Mouse (Mus musculus) fibroblast of lung, adult 2 months (primary cell): ENCODE measurements around the gene Ncam1.

Experiments
- DNase-seq: peaks from one replicate; pipeline ENCODE4 v3.0.0-alpha.2; 2011; ENCODE audit warnings: low read depth

Ncam1 gene

DNA sequence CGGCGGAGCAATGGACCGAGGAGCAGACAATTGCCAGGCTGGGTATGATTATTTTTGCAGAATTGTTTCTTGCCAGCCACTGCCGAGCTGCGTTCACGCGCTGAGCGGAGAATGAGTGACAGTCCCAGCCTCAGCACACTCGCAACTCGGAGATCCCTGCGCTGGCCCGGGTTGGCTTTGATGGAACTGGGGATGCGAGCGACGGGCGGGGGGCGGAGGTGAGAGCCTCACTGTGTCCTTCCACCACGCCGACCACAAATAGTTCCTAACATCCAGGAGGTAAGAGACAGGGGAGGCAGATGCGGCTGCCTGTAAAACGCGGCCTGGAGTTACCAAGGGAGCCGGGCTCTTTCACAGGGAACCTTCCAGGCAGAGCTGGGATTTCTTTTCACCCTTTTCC is at the start of gene Ncam1:
Gene Ncam1 (minus strand): TSS at position 120 of the 400 bp plus-strand sequence.
- peak; percentile 75 for DNase-seq

DNA sequence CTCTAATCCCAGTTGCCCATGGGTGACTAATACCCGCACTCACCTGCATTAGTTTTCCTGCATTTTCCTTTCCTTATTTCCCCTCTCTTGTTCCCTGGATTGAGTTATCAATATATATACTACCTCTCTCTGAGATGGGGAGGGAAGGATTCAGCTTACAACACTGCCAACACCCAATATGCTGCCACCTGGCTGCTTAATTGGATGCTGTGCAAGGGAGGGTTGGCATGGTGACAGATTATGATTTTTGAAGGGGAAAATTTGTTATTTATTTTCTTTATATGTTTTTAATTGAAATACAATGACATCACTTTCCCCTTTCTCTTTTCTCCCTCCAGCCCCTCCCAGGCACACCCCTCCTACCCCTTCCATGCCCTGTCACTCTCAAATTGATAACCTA is 35.3 kb upstream of the Ncam1 start:
- no peak for DNase-seq

DNA sequence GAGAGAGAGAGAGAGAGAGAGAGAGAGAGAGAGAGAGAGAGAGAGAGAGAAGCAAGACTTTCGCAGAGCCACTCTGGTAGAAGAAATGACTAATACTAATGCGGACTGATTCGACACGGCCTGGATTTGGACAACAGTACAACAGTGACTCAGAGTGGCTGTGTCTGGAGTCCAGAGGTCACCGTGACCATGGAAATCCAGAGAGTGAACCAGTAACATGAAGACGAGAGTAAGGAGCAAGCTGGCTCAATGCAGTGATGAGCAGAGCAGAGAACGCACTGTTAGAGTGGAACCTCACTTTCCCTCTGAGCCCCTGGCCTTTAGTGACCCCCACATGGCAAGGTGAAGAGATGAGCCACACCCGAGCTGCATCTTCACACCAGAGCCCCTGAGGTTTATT is 28.9 kb upstream of the Ncam1 start:
- DNase-seq: no peak

DNA sequence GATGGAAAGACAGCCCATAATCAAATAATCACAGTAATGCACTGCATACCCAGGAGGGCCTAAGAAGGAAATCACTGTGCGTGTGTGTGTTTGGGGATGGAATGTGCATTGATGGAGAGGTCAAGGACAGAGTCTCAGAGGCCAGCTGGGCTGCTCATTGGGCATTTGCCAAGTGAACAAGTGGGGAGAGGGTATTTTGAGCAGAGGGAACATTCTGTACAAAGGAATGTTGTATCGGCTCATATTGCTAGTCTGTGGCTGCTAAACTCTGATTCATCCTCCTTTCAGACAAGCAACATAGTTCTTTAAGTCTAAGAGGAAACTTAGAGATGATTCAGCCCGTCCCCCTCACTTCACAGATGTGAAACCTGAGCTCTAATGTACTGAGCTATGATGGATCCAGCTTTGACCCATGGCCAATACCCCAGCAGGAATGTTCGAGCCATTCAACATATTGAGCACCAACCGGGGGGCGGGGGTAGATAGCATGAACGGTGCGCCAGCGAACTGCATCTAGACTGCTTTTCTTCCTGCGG is 17.5 kb upstream of the Ncam1 start:
- DNase-seq: peak; percentile 46

DNA sequence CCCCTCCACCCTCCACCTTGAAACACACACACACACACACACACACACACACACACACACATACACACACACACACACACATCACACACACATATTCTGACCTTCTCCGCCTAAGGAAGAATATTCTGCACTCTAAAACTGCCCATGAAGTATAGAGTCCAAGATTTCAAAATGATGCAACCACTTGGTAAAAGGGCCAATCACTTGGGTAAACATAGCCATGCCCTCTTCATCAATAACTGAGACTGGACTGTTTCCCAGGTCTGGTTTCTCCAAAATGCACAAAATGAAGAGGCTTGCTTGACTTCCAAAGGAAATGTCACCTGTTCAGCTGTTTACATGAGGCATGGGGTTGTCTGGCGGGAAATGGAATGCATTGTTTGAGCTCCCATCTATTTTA is 15.7 kb upstream of the Ncam1 start:
- DNase-seq: no peak

DNA sequence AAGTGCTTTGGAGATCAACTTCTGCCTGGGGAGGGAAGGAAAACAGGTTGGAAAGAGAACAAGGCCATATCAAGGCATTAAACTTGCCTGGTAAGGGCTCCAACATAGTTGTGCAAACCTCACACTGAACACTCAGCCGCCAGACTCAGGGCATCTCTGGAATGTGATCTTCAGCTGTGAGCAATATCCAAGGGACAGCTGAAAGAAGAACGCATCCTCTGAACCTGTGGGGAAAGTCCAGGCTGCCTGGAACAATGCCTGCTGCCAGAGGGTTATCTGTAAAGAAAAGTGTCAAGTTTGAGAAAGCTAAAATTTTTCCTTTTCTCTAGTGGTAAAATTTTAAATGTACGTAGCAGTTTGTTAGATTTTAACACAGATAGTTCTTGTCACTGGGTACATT is 4.5 kb upstream of the Ncam1 start:
- DNase-seq: no peak

DNA sequence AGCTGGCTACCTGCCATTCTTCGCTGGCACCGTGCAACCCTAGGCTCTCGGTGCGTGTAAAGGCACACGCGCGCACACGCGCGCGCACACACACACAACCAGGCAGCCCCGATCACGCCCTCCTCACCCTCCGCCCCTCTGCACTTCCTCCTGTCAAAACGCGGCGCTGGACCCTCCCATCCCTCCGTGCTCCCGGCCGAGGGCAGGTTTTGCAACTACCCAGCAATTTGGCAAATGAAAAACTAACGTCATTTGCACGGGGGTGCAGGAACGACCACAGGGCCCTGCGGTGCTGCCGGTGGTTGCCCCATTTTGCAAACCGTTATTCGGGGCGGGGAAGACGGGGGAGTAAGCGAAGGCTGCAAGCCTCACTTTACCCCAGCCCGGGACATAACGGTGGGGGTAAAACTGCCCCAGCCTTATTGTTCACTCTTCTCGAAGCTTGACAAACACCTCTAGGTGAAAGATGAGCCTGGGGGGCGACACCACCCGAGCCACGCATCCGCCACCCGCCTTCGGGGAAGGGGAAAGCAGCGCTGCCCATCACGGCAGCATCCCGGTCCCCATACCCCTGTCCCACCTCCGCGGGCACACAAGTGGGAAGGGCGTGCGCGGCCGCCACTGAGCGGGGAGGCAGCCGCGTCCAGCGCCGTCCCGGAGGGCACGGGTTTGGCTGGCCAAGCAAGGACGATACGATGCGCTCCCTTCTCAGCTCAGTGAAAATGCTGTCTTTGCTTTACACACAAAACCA is 729 bp downstream of the Ncam1 start:
- no peak for DNase-seq

DNA sequence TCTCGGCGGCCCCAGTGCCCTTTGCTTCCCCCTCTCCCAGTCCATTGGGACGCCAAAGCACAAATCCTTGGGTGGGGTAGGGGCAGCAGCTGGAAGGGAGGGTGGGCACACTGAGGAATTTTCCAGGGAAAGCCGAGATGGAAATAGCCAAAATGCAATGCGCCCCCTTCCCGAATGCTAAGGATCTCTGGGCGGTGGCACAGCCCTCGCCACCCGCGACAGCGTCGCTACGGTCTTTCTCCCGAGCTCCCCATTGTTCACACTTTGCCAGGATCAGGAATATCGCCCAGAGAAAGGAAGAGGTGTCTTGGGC is 1.3 kb downstream of the Ncam1 start:
- DNase-seq: no peak

DNA sequence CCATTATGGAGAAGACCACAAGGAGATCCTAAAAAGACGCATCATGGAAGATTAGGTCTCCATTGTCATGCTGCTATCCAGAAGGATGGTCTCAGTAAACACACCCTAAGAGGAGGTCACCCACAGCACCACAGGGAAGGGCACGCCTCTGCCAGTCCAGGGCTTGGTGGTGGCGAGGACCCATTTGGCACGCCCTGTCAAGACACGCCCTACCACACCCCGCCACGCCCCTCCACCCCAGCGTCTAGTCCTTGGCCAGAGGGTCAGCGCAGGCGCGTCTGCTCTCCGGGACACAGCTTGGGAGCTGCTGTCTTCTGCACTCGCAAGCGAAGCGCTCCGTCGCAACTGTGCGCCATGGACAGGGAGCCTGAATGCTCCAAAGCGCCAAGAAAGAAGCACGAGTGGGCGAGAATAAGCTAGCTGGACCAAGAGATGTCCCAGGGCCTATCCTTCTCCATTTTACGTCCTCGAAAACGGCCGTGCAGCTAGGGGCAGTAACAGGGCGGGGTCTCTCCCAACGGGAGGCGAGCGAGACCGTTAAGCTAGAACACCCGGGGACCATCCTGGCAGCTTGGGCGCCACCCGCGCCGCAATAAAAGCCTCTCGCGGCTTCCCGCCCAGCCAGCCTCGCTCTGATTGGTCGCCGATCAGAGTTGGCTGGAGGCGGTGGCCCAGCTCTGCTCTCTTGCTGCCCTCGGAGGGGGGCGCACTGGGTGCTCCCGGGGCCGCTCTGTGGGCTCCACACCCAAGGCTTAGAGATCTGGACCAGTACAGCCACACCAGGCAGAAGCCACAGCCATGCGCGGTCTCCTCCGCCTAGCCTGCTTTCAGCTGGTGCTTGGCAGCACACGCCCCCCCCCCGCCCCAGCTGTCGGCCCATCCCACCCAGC is 1.9 kb downstream of the Ncam1 start:
- no peak for DNase-seq

DNA sequence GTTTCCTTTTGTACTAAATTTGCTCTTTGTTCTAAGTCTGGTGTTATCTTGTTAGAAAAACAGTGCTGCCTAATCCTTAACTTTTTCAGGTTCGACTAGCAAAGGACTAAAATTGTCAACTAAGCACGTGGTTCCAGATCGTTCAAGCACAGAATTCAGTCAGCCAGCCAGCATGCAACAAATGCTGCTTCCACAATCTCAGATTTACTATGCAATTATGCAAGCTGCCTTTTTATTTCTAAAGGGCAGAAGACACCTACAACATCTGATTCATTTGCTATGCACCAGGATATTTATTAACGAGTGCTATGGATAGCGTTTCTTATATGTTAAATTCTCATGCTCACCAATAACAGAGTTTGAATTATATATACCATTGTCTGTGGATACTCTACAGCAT is 2.8 kb downstream of the Ncam1 start:
- no peak for DNase-seq

DNA sequence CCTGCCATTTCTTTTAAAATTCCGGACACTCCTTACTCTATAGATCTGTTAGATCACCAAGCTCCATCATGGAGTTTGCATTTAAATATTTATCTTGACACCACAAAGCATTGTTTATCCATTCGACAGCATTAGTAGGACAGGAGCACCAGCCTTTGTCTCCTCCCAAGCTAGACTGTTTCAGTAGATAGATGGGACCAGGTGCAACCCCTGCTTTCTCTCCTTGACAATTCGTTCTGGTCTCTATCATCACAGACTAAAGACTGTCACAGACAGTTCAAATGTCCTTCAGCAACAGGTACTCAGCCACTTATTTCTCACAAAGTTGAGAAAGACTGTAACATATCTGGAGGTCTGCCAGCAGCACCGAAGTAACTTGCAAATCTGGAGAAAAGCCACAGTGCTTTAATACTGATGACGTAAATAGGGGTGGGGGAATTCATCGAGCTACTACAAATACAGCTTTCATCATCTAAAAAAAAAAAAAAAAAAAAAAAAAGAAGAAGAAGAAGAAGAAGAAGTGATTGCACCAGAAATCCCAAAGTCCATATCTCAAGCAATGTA is 4.7 kb downstream of the Ncam1 start:
- DNase-seq: no peak

DNA sequence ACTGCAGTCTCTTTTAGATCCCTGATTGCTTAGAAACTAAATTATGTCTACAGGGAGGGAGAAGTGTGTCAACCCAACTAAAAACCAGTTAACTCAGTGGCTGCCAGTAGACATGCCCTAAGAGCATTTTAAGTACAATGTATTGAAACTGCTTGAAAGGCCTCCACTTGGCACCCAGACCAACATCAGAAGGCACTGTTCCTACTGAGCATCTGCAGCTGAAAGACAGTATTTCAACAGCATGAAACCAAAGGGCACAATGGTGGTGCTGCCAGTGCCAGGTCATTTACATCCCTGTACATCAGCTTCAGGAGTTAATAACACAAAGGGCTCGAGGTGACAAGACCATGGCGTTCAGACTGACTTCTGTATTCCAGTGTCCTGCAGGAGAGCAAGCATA is 5.5 kb downstream of the Ncam1 start:
- DNase-seq: no peak

DNA sequence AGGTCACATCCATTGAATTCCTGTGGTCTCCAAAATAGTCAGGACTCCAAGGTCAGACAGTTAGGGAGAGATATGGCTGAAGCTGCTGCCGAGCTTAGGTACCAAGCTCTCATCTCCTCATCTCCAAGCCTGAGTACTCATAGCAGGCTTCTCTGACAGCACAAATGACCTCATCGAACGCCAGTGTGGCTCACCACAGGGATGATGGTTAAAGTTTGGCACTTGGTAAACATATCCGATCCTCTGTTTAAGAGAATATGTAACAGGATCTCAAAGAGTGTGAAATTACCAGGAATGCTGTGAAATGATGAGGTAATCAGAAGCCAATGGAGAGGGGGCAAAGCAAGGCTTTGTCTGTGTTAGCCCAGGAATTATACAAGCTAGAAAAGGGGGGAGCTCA is 6.1 kb downstream of the Ncam1 start:
- no peak for DNase-seq

DNA sequence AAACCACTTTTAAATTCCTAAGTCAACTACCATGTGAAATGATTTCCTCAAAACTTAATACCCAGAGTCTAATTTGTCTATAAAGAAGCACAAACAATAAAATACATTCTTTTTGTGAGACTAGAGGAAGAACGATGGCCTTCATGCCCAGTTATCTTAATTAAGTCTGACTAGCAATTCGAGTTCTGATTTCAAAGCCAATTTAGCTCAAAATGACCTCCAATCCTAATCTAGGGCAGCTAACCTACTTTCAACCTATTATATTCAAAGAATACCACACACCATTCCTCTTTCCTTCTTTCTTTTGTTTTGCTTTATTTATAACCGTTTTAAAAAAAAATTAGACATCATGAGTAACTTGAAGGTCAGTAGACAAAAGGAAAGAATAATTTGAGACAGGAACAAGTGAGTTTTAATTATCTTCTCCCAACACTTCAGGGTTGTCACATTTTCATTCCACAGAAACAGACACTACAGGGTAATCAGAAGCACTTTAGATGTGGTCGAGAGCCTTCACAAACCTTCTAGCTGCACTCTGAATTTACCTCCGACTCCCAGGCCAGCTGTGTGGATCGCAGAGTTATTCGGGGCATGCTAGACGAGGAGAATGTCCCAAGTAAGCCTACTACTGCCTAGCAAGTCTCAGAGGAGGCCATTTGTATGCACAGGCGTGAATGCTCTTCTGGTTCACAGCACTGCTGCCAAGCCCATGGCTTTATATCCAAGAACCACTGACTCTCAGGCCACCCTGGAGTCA is 17.5 kb downstream of the Ncam1 start:
- DNase-seq: no peak

DNA sequence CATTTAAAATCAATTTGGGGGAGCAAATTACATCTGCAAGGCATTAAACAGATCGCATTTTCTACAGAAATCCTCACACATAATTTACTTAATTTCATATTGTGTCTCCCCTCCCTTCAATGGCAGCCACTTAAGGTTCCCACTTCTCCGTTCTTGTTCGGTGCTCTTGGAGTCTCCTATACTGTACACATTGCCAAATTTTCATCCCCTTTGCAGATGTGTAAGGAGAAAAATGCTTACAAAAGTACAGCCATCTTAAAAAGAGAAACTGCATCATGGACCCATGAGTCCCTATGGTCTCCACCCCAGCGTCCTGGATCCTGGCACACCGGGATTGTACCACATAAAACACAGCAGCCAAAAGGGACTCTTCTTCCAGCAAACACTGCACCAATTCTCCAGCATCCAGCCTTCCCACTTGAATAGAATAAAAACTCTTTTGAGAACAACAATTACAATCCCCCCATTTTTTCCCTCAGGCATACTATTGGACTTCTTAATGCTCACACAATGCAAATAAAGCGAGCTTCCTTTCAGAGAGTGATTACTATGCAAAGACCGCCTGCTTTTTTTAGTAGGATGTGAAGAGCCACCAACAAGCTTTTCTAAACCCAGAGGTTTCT is 21.6 kb downstream of the Ncam1 start:
- DNase-seq: no peak

DNA sequence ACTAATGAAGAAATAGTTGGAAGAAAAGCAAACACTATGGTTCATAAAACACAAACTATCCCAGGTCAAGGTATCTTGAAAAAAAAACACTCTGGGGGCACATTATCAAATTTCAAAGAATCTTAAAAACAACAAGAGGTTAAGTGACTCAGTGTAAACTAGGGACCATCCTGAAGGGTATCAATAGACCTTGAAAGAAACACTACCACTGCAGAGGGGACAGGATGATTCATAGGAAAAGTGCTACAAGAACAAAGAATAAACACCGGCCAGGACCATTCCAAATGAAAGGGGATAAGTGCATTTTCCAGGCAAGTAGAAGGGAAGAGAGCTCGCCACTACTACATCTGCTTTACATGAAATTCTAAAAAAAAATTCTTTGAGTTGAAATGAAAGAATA is 32.1 kb downstream of the Ncam1 start:
- no peak for DNase-seq

DNA sequence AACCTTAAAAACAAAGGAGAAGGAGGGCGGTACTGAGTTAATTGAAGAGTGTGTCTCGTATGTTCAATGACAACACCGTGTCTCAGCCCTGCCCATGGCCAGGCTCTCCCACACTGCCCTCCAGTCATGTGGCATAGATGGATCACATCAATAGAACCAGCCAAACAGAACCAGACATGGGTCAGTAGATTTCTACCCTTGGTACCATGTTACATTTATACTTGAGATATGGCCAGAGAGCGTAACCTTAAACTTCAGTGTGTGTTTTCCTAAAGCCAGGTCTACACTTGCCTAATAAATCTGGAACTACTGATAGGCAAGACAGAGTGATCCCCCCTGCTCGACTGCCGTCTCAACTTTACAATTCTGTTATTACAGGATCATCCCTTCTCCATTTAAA is 38.2 kb downstream of the Ncam1 start:
- no peak for DNase-seq

DNA sequence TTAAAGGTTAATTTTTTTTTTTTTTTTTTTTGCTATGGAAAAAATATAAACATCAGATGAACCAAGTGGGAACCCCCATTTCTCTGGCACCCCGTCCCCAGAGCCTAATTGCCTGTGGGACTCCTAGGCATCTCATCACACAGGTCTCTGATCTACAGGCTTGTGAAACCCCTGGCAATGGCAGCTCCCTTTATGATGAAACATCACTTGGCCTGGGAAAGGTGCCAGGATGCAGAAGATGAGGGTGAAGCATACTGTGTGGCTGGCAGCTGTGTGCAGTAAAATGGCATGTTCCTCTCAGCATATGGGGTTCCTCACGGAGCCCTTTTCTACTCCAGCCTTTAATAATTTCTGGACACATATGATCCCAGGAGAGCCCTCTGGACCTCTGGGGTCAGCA is 40.3 kb downstream of the Ncam1 start:
- DNase-seq: peak; percentile 43

DNA sequence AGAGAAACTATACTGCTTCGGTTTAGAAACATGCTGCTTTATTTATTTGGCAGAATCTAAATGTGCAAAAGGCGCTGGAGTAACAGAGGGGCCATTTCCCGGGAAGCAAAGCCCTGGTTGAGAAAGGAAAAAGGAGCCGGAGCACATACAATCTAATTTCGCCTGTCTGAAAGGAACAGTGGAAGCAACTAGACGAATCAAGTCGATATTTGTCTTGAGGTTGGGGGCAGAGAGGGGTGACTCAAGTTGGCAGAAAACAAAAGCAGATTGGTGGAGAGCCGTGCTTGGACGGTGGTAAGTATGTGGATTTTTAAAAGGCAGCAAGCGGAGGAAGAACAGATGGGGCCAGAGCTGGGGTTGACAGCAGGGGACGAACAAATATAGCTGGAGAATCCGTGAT is 40.7 kb downstream of the Ncam1 start:
- DNase-seq: no peak

DNA sequence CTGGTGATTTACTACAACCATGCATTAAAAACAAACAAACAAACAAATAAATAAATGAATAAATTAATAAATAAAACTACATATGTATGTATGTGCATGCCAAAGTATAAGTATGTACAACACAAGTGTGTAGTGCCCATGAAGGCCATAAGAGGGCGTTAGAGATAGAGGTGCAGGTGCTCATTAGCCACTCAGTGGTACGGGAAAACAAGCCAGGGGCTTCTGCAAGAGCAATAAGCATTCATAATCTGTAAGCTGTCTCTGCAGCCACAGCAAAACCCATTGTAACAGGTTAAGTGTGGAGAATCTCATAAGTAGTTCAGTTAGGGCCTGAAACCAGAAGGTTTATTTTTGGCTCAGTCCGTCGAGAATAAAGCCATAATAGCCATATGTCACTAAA is 41.1 kb downstream of the Ncam1 start:
- no peak for DNase-seq

DNA sequence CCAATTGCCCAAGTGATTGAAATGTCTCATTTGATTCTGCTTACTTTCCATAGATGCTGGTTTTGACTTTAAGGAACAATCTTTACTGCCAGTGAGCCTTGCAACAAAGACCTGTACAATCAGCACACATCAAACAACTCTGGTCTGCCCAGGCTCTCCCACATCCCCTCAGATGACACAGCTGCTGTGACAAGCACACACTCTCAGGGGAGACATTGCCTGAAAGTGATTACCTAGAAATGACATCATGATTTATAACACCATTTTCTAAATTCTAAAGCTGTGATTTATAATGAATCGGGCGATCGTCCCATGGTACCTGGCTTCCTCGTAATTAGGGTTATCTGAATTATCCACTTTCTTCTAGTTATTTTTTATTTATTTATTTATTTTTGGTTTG is 42.0 kb downstream of the Ncam1 start:
- DNase-seq: no peak

DNA sequence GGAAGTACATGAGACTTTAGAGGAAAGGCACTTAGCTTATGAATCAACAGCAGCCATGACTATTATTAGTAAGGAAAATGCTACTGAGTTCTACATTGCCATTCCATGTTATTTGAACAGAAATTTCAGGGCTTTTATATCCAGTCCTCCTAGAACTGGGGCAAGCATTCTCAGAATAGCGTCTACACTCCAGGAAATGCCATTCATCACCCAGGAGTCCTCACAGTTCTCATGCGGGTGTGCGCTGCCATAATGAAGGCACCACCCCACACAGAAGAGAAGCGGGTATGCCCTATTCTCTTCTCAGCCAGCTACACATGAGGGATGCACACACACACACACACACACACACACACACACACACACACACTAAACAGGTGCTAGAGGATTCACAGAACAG is 43.5 kb downstream of the Ncam1 start:
- no peak for DNase-seq
